Mouse (Mus musculus): ENCODE results near the gene Kansl3. TPM values are rescaled to one million over a fixed set of nuclear protein-coding genes. Genes with fewer than 3 reads are reported as not detected.

The Kansl3 gene
- total RNA-seq, 2 experiments from 2014 or later, result 15.1 to 31.7 TPM

DNA sequence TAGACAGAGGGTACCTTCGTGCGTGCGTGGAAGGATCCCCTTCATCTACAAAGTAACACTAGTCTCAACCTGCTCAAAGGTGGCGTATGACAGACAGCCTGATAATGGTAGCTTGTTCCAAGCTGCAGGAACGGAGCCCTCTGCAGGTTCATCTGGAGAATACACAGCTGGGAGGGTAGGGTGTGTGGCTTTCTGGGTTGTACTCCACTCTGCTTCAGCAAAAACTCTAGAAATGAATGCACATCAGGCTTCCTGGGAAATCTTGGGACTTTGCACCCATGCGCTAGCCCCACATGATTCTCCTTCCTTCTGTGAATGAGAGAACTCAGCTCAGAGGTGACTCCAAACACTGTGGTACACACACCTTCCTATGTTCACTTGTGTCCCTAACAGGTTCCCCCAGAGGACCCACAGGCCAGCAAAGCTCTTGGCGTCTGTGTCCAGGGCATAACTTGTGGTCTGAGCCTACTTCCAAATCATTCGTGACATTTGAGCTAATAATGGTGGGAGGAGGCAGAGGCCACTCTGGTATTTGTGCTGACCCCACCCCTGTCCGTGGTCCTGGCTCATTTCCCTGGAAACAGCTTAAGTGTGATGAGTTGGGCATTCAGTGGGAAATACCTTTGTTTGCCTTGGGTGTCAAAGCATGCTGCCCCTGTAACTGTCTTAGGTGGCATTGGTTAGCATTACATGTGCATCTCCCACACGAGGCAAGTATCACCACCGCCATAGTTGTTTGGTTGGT is 47.0 kb downstream of the Kansl3 start:
- ATAC-seq (replicated peaks; ENCODE audit: poor library complexity), result peak; percentile 65

DNA sequence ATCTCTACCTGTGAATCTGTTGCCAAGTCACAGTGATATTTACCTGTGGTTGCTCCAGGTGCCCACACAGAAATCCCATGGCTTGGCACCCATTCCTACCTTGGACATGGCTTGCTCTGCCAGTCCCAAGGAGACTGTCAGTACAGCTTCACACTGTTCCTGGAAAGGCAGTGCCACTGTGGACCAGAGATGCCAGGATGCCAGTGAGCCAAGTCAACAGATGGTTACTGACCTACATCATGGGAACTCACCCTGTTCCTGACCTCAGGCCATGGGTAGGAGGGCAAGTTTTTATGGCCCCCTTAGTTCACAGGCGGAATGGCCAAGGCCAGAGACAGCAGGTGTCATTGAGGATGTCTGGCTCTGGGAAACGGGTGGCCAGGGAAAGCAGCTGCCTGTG is 47.8 kb downstream of the Kansl3 start:
- no peak for ATAC-seq (replicated peaks; ENCODE audit: poor library complexity)

DNA sequence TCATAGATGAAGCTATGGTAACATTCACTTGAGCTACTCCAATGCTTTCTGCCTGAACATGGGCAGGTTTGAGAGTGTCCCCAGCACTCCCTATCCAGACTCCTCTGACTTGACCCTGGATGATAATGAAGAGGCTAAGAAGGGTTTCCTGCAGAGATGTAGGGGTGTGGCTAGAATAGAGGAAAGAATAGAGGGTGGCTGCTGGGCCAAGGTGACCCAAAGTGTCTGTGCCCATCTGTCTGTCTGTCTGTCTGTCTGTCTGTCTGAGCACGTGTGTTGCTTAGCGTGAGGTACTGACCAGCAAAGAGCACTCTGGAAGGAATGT is 53.2 kb downstream of the Kansl3 start:
- no peak for ATAC-seq (replicated peaks; ENCODE audit: poor library complexity)

DNA sequence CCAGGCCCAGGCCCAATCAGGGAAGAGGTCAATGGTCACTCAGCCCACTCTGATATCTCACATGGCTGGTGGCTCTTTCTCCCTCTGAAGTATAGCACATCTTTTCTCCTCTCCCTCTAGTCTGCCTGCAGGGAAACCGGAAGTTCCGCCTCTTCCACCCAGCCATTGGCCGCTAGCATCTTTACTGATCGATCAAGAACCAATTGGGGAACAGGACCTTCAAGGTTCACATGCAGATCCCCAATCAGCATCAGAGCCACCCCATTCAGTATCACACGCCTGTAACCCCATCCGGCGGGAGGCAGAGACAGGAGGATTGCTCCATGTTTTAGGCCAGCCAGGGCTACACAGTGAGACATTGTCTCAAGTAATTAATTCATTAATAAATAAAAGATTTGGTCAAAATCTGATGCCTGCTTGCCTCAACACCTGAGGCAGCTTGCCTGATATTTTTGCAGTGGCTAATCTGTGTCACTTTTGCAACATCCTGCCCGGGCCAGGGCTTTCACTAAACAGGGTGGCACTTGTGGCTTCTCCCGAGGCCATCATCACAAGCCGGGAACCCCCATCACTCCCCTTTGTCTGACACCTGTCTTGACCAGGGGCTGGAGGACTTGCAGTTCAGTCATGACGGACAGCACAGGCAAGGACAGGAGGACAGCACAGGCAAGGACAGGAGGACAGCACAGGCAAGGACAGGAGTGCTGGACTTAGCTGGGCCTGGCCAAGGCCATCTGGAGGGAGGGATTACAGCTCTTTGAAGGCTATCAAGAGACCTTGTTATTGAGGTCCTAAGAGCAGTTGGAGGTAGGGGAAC is 53.8 kb downstream of the Kansl3 start:
- ATAC-seq (replicated peaks; ENCODE audit: poor library complexity), result peak; percentile 50

DNA sequence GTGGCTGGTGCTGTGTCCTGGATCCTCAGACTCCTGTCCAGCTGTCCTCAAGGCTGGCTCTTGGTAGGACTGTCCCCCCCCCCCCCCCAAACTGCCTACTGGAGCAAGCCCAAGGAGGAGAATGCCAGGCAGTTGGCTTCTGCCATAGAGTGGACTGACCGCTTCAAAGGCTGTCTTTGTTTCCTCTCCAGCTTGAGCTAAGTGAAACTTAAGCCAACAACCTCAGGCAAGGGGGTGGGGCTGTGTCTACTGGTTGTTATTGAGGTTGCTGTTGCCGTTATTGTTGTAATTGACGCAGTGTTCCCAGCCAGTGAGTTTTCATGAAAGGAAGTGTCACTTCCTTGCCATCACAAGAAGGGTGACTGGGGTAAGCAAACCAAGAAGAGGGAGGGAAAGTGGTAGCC is 59.5 kb downstream of the Kansl3 start:
- ATAC-seq (replicated peaks; ENCODE audit: poor library complexity), result peak; percentile 54

DNA sequence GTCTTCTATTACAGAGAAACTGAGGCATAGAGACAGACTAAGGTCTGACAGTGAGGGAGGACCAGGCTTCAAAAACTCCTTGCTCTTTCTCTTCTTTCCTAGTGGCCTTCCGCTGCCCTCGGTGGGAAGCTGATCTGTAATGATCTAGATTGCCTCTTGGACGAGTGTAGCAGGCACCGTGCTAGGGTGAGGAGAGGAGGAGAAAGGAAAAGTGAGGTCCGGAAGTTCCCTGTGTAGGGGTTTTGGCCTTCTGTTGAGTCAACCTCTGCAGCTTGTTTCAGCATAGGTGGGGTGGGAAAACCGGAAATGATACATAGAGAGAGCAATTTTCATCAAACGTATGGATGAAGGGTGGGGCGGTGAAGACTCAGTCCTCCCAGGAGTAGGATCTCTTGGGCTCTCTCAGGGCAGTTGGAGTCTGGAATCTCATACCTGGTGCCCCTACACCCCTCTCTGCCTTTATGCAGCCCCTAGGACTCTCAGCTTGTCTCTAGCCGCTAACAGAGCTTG is 60.0 kb downstream of the Kansl3 start:
- no peak for ATAC-seq (replicated peaks; ENCODE audit: poor library complexity)

- peak; percentile 5; the same call in 1 of the 2 replicates for ATAC-seq (replicated peaks; ENCODE audit: poor library complexity)
Measured at GRCm38 (mm10) chr1:36308451-36308901, 60.5 kb downstream of the Kansl3 start.

DNA sequence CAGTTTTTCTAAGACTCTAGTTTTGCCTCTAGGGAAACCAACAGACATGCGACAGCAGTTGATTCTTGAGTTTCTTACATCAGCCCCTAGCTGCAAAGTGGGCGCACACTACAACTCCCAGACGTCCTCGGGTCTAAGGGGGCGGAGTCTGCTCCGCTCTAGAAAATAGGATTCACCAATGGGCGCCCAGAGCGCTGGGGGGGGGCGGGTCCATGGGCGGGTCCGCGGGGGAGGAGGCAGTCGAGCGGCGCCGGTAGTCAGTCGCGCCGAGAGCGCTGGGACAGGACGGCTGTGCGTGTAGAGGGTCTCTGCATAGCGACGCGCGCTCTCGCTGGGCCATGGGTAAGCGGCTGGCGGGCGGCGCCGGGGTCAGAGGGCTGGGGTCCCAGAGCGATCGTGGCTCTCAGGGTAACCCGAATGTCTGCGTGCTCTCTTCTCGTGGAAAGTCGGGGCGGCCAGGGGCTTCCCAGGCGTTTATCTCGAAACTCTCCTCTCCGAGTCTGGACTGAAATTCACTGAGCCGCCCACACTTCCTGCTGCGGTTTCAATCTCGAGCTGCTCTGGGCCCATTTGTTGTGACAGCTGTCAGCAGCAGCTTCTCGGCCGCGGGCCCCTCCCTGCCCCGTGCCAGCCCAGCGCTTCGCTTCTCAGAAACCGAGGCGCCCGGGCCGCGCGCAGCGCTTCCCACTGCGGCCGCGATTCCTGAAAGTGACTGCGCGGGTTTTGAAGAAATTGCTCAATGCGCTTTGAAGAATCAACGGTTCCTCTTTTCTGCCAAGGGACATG is 61.3 kb downstream of the Kansl3 start, which contains the start of gene Arid5a:
Gene Arid5a, plus strand, starts transcription at position 239 of the 786 bp plus-strand sequence.
- ATAC-seq (replicated peaks; ENCODE audit: poor library complexity), result peak; percentile 67

DNA sequence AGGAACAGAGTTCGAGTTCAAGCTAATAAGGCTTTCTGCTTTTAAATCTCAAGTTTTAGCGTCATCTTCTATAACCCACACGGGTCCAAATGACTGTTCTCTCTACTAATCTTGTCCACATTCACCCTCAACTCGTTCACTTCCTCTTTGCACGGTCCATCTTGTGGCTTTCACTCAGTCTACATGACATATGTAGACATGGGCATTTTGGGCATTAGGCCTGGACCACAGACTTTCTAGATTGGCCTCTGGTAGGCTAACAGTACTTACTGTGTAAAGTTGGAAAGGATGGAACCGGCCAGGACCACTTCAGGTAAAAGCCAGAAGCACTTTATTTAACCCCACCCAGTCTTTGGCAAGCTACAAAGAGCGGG is 61.9 kb downstream of the Kansl3 start:
- ATAC-seq (replicated peaks; ENCODE audit: poor library complexity), result no peak

GRCm38 (mm10) chr1:36306120-36306519 is 62.9 kb downstream of the Kansl3 start:
- no peak for ATAC-seq (replicated peaks; ENCODE audit: poor library complexity)

GRCm38 (mm10) chr1:36304764-36305163 is 64.2 kb downstream of the Kansl3 start:
- ATAC-seq (replicated peaks; ENCODE audit: poor library complexity), result no peak

DNA sequence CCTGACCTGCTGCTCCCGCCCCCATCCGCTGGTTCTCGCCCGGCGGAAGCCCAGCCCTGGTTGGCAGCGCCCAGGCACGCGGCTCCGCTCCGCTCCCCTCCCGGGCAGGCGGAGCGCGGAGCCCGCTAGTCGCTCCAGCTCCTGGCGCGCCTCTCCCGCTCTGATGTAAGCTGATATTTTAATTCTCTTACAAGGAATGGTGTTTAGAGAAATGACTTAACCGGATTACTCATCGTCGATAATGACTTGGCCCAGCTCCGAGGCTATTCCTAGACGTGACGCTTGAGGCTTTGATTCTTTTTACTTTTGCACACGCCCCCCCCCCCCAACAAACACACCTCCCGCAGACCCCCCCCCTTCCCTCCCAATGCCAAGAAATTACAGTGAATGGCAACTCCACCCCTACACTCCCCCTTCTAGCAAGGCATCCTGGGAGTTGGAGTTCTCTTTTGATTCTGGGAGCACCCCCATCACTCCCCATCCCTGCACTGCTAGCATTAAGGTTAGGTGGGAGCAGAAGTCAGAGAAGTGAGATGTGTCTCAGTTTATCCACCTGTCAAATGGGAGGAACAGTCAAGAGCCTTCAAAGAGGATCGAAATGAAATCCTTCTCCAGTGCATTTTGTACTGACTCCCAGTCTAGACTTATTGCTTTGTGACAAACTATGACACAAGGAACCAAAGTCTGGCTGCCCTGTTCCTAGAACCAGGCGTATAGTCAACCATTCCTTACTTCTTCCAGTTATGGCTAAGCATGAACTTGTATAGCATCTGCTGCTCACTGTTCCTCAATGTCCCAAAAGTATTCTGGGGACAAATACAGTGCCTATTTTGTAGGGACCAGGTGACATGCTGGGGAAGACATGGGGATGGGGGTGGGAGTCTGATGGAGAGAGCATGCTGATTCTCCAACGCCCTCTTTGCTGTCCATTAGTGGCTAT is 65.3 kb downstream of the Kansl3 start:
- no peak for ATAC-seq (replicated peaks; ENCODE audit: poor library complexity)

DNA sequence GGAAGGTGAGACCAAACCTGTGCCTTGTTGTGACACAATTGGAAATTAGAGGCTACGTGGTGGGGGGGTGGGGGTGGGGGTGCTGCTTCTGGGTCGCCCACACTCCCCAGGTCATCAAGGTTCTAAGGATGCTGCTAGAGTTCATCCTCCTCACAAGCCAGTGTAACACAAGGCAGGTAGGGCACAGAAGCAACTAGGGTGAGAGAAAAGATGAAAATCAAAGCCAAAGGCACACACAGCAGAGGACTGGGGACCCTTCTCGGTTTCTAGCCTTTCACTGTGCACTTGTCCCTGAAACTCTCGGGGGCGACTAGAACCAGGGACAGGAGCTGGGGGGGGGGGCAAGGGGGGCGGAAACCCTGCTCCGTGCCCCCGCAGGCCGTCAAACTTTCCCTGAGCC is 66.0 kb downstream of the Kansl3 start:
- no peak for ATAC-seq (replicated peaks; ENCODE audit: poor library complexity)

DNA sequence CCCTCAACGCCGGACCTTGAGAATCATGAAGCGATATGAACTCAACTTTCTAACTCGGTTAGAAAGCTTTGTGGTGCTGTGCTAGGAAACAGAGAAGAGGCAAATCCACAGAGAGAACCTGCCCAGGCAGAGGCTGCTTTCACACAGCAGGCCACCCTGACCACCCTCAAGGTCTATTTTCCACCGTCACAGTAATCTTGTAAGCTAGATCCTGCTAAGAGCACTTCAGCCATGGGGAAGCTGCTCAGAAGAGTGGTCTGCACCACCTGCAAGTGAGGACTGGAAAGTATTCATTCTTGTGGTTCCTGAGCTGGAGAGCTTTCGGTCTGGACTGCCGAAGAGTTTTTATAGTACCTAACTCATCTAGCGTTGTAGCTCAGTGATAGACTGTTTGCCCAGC is 66.7 kb downstream of the Kansl3 start:
- ATAC-seq (replicated peaks; ENCODE audit: poor library complexity), result no peak

- ATAC-seq (replicated peaks; ENCODE audit: poor library complexity), result no peak
Measured at GRCm38 (mm10) chr1:36300486-36300885, 68.5 kb downstream of the Kansl3 start.

DNA sequence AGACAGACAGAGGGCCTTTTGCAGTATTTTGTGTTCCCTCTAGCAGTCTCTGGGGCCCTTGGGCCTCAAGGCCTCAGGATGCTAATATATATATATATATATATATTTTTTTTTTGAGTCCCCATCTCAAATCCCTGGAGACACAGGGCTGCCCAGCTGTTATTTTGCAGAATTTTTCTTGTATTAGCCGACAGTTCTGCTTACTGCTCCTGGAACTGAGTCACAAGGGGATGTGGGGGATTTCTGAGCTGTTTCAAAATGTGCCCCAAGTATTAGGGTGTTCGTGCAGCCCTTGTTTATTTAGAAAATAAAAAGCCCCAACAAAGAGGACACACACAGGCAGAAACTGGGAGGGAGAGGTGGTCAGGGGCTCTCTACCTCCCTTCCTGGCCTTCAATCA is 69.3 kb downstream of the Kansl3 start:
- no peak for ATAC-seq (replicated peaks; ENCODE audit: poor library complexity)

- no peak for ATAC-seq (replicated peaks; ENCODE audit: poor library complexity)
Measured at GRCm38 (mm10) chr1:36299126-36299525, 69.9 kb downstream of the Kansl3 start.

DNA sequence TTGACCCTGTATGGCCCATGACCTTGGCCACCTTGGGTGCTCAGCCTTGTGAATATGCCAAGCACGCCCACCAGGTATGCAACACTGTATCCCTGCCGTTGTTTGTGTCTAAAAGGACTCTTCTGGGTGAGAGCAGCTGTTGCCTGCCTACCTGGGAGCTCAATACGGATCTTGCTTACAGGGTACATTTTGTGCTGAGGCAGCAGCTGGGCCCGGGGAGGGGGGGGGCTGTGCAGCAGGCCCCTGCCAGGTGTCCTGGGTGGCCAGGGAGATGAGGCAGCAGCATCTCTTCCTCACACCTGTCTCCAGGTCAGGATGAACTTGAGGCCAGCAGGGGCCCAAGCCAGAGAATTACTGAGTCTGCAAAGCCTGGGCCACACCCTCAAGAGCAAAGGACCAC is 70.9 kb downstream of the Kansl3 start:
- no peak for ATAC-seq (replicated peaks; ENCODE audit: poor library complexity)

DNA sequence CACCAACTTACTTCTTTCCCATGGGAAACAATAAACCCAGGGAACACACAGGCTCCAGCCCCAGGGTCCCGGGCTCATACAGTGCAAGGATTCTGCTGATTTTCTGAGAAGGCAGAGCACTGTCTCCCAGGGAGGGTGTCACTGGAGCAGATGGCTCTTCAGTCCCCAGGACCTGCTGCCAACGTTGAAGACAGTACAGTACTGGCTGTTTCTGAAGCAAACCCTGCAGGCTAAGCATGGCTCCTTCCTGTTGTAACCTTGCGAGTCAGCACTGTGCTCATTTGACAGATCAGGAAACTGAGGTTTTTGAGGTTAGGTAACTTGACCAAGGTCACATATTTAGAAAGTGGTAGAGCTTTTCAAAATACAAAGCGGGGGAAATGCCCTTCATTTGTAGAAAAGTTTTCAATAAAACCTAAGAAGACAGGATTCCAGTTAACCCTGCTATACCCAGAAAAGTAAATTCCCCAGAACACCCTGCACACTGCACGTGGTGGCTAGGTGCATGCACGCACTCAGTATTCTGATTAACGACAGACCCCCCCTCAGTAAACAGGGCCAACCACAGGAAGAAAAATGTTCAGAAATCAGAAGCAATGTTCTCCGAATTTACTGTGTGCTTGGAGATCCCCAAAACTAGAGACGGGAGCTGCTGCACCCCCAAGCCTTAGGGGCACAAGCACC is 72.4 kb downstream of the Kansl3 start:
- ATAC-seq (replicated peaks; ENCODE audit: poor library complexity), result peak; percentile 78

GRCm38 (mm10) chr1:36294402-36294801 is 74.6 kb downstream of the Kansl3 start:
- ATAC-seq (replicated peaks; ENCODE audit: poor library complexity), result no peak

Data from megakaryocyte progenitor cell, adult 5-6 weeks (primary cell).